Mouse (Mus musculus) thymus, adult 2 months (tissue): ENCODE results near the gene Evi5l.

Experiments used
- CTCF ChIP-seq: fragments of 200-500 bp; IDR thresholded peaks from 2 replicates; pipeline ENCODE4 v1.5.1; 2012; ENCODE audit warnings: mild to moderate bottlenecking, control low read depth, low read length, moderate library complexity, borderline replicate concordance; ENCODE audit not compliant: control insufficient read depth, poor library complexity, insufficient read depth; ENCODE audit errors: extremely low read depth
- POLR2A ChIP-seq: fragments of 200-500 bp; IDR thresholded peaks from 2 replicates; pipeline ENCODE4 v1.6.1; 2012; ENCODE audit warnings: mild to moderate bottlenecking, low read length, control low read depth, moderate library complexity; ENCODE audit not compliant: control insufficient read depth, poor library complexity, insufficient read depth; ENCODE audit errors: extremely low read depth

GRCm38 (mm10) chr8:4139660-4140646 lies 26.4 kb upstream of the Evi5l start:
- TF ChIP-seq POLR2A (no peak), CTCF (peak; percentile 54; the same call in 1 of the 2 replicates)
